Mouse (Mus musculus) E14TG2a.4 (cell line): ENCODE data around the gene Mrpl46.

Source experiments
- H3K27me3 ChIP-seq: 2 replicates; pipeline ENCODE4 v1.6.1; 2014; ENCODE audit warnings: low read length, control low read depth; ENCODE audit not compliant: insufficient read depth
- H3K36me3 ChIP-seq: 2 replicates; pipeline ENCODE4 v1.6.1; 2014; ENCODE audit warnings: low read length, control low read depth; ENCODE audit not compliant: insufficient read depth
- H3K4me1 ChIP-seq: replicated peaks from 2 replicates; pipeline ENCODE4 v1.6.1; 2014; ENCODE audit warnings: low read depth, low read length, control low read depth
- H3K4me3 ChIP-seq: replicated peaks from 2 replicates; pipeline ENCODE4 v1.5.1; 2014; ENCODE audit warnings: mild to moderate bottlenecking, low read length
- H3K9me3 ChIP-seq: 2 replicates; pipeline ENCODE4 v1.6.1; 2014; ENCODE audit warnings: low read length, control low read depth
- CTCF ChIP-seq: conservative IDR thresholded peaks from 2 replicates; pipeline ENCODE4 v1.5.1; 2014; ENCODE audit warnings: low read length
- NANOG ChIP-seq: IDR thresholded peaks from 2 replicates; pipeline ENCODE4 v1.6.1; 2014; ENCODE audit warnings: borderline replicate concordance, low read length, mixed read lengths
- POU5F1 ChIP-seq: IDR thresholded peaks from 2 replicates; pipeline ENCODE4 v1.6.1; 2014; ENCODE audit warnings: low read length, borderline replicate concordance

The Mrpl46 gene

GRCm38 (mm10) chr7:78799730-78800496, 16.6 kb upstream of the Mrpl46 start:
- H3K9me3 ChIP-seq = no peaks in the 10 kb centered on the region
- TF ChIP-seq POU5F1 (no peak), CTCF (no peak), NANOG (no peak)
- no peaks in the 10 kb centered on the region for H3K36me3 ChIP-seq

GRCm38 (mm10) chr7:78797843-78798455, 14.6 kb upstream of the Mrpl46 start:
- TF ChIP-seq POU5F1 (no peak), NANOG (no peak), CTCF (no peak)
- Histone ChIP-seq H3K9me3 (no peaks in the 10 kb centered on the region), H3K4me3 (no peak overlapping the region), H3K36me3 (peaks cover 13% of the 10 kb centered on the region), H3K4me1 (peaks cover 25% of the 10 kb centered on the region), H3K27me3 (peaks cover 16% of the 10 kb centered on the region)

More at GRCm38 (mm10) chr7:78799730-78800496, 16.6 kb upstream of the Mrpl46 start:
- Histone ChIP-seq H3K27me3 (peaks cover 16% of the 10 kb centered on the region), H3K4me3 (no peak overlapping the region), H3K4me1 (peaks cover 39% of the 10 kb centered on the region)

- H3K27me3 ChIP-seq = peaks cover 16% of the 10 kb centered on the region
- H3K4me3 ChIP-seq = no peak overlapping the region
- H3K4me1 ChIP-seq = peaks cover 31% of the 10 kb centered on the region
- peaks cover 26% of the 10 kb centered on the region for H3K36me3 ChIP-seq
- TF ChIP-seq NANOG (no peak), CTCF (no peak), POU5F1 (no peak)
- no peaks in the 10 kb centered on the region for H3K9me3 ChIP-seq
Observed at GRCm38 (mm10) chr7:78796624-78797023, 13.3 kb upstream of the Mrpl46 start.

DNA sequence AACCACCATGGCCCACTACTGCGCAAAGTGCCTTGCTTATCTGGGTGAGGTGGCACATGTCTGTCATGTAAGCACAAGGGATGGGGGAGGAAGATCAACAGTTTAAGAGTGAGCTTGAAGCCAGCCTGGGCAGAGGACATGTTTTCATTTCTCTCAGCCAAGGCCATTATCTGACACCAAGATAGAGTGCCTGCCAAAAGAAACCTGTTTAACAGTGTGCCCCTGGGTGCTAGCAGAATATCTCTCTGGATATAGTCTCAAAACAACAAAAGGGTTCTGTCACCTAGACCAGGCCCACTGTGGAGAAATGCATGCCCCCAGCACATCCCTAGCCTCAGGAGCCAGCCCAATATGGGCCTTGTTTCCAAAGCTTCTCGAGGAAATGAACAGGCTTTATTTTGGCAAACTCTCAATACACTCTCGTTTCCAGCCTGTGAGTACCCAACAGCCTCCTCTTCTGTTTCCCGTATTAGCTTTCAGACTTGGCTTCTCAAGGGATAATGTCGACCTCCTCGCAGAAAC, 11.3 kb upstream of the Mrpl46 start:
- H3K4me1 ChIP-seq = peaks cover 31% of the 10 kb centered on the region
- H3K27me3 ChIP-seq = no peaks in the 10 kb centered on the region
- no peak overlapping the region for H3K4me3 ChIP-seq
- H3K9me3 ChIP-seq = no peaks in the 10 kb centered on the region
- no peak for TF ChIP-seq CTCF
- TF ChIP-seq POU5F1 = no peak
- no peak for TF ChIP-seq NANOG
- H3K36me3 ChIP-seq = peaks cover 46% of the 10 kb centered on the region

GRCm38 (mm10) chr7:78793895-78794570, 10.7 kb upstream of the Mrpl46 start:
- Histone ChIP-seq H3K27me3 (no peaks in the 10 kb centered on the region), H3K4me1 (peaks cover 33% of the 10 kb centered on the region), H3K9me3 (no peaks in the 10 kb centered on the region), H3K36me3 (peaks cover 52% of the 10 kb centered on the region), H3K4me3 (no peak overlapping the region)
- TF ChIP-seq POU5F1 = no peak
- TF ChIP-seq NANOG = no peak
- TF ChIP-seq CTCF = no peak

DNA sequence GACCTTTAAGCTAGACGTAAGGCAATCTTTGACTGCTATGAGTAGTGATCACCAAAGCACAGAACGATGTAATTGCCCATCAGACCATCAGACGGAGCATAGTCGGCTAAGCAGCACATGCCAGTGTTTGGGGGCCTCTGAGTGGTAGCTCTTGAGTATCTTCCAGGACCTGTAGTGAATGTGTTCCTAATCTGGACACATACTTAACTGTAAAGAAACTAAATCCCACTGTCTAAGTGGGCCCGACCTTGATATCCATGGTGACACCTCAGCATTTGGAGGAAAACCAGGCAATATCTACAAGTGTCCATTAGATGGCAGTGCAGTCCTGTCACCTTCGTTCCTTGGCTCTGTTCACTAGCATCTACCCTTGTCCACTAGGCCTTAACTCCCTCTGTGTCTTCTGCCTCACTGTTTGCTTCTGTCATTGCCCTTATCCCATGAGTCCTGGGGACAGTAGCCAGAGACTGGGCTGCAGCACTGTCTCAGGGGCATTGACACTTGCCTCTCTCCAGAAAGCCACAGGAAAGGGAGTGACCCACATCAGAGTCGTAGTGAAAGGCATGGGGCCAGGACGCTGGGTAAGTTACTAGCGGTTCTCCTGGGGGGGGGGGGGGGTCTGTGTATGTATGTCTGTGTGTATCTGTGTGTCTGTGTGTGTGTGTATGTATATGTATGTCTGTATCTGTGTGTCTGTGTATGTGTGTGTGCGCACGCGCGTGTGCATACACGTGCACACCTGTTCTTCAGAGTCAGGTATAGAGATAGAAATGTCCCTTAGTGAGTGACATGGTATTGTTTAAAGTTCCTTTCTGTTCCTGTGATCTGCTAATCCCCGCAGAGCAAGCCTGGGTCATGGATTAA, 8.3 kb upstream of the Mrpl46 start:
- TF ChIP-seq NANOG = no peak
- no peak for TF ChIP-seq POU5F1
- peak; percentile 67 for TF ChIP-seq CTCF
- H3K9me3 ChIP-seq = no peaks in the 10 kb centered on the region
- H3K27me3 ChIP-seq = no peaks in the 10 kb centered on the region
- H3K36me3 ChIP-seq = peaks cover 70% of the 10 kb centered on the region
- H3K4me3 ChIP-seq = no peak overlapping the region
- H3K4me1 ChIP-seq = peaks cover 13% of the 10 kb centered on the region

DNA sequence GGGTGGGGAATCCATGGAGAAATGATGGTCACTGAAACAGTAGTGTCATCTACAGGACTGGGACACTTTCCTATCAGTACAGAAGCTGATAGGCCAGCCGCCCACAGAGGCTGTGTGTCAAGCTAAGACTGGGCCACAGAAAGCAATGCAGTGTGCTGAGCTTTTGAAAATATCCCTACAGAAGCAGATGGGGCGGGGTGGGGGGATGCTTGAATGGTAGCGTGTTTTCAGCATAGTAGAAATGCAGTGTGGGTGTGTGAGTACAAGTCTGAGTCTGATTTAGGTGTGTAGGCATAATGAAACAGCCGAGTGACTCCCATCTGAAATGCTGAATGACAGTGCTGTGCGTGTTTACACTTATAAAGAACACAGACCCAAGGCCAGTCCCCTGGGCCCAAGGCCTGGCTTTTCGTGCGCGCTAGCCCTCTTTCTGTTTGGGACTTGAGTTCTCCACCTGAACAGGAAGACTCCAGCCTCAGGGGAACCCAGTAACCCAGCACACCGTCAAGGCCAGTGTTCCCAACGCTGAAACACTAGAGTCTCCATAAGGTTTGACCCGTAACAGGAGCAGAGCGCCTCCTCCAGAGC, 4.6 kb upstream of the Mrpl46 start:
- Histone ChIP-seq H3K27me3 (no peaks in the 10 kb centered on the region), H3K4me1 (peaks cover 23% of the 10 kb centered on the region), H3K36me3 (peaks cover 82% of the 10 kb centered on the region), H3K9me3 (no peaks in the 10 kb centered on the region), H3K4me3 (no peak overlapping the region)
- TF ChIP-seq CTCF = no peak
- TF ChIP-seq POU5F1 = no peak
- TF ChIP-seq NANOG = no peak
